Mouse (Mus musculus) forebrain, postnatal 0 days (tissue): ENCODE data around the gene Exoc4. TPM values are rescaled to one million over a fixed set of nuclear protein-coding genes. Genes with fewer than 3 reads are reported as not detected.
A peak's percentile ranks its signal among the peaks of the same experiment; 100 is the strongest.

Experiments
- ATAC-seq: fragments of 200-750 bp; cut with Nextera tagmentation; 2 replicates; pipeline ENCODE4 v1.8.0; 2017; ENCODE audit warnings: mild to moderate bottlenecking, moderate library complexity
- DNase-seq: peaks from one replicate; pipeline ENCODE4 v3.0.0-alpha.2; 2015
- H3K27ac ChIP-seq: fragments of 300-500 bp; sonication (generic); 2 replicates; pipeline ENCODE4 v1.5.1; 2014; ENCODE audit warnings: low read depth, mild to moderate bottlenecking, antibody characterized with exemption, low read length, moderate library complexity, mixed read lengths
- H3K27me3 ChIP-seq: fragments of 300-500 bp; sonication (generic); 2 replicates; pipeline ENCODE4 v1.6.1; 2014; ENCODE audit warnings: mild to moderate bottlenecking, low read length, mixed read lengths; ENCODE audit not compliant: insufficient read depth
- H3K36me3 ChIP-seq: fragments of 300-500 bp; sonication (generic); 2 replicates; pipeline ENCODE4 v1.6.1; 2014; ENCODE audit warnings: mild to moderate bottlenecking, moderate library complexity; ENCODE audit not compliant: insufficient read depth
- H3K4me1 ChIP-seq: fragments of 300-500 bp; sonication (generic); 2 replicates; pipeline ENCODE4 v1.6.1; 2014; ENCODE audit warnings: antibody characterized with exemption; ENCODE audit not compliant: insufficient read depth
- H3K4me2 ChIP-seq: fragments of 300-500 bp; sonication (generic); 2 replicates; pipeline ENCODE4 v1.6.1; 2014; ENCODE audit warnings: low read depth, mild to moderate bottlenecking, moderate library complexity
- H3K4me3 ChIP-seq: fragments of 300-500 bp; sonication (generic); 2 replicates; pipeline ENCODE4 v1.5.1; 2014; ENCODE audit warnings: low read depth, low read length, mixed read lengths
- H3K9ac ChIP-seq: fragments of 300-500 bp; sonication (generic); 2 replicates; pipeline ENCODE4 v1.6.1; 2014; ENCODE audit warnings: mild to moderate bottlenecking
- H3K9me3 ChIP-seq: fragments of 300-500 bp; sonication (generic); 2 replicates; pipeline ENCODE4 v1.6.1; 2016; ENCODE audit warnings: low read length
- CTCF ChIP-seq: sonication (generic); IDR thresholded peaks from 2 replicates; pipeline ENCODE4 v1.5.1; 2016; ENCODE audit warnings: antibody characterized with exemption, control low read depth, low read depth
- WGBS: fragments of 180-500 bp; shearing (Covaris S2); extraction: QIAGEN DNeasy Blood & Tissue Kit; methylation state at CpG from one replicate; pipeline ENCODE4 v1.1.7; 2014; 5-methylcytosine and 5-hydroxymethylcytosine counted together
- polyA plus RNA-seq: library from polyadenylated mRNA; unstranded; fragments of >200 nt; fragmentation: Nextera tagmentation; extraction: Ambion mirVana; gene quantifications from 2 replicates; pipeline ENCODE4 v1.2.1, GENCODE M21; 2015
- total RNA-seq: library from RNA; depleted of rRNA; stranded (reverse); fragments of >200 nt; gene quantifications from 2 replicates; pipeline ENCODE4 v1.2.3, GENCODE M21; 2014

Gene Exoc4
- total and polyA plus RNA-seq, 2 experiments from 2014 or later: 29.0 to 90.9 TPM

- no peak overlapping the region for H3K4me2 ChIP-seq
- no peaks in the 10 kb centered on the region for H3K36me3 ChIP-seq
- TF ChIP-seq CTCF: no peak
- DNase-seq (no peak), ATAC-seq (no peak)
- H3K9me3 ChIP-seq: no peaks in the 10 kb centered on the region
- no peaks in the 10 kb centered on the region for H3K4me1 ChIP-seq
- no peaks in the 10 kb centered on the region for H3K27me3 ChIP-seq
- no peak overlapping the region for H3K27ac ChIP-seq
- no peak overlapping the region for H3K4me3 ChIP-seq
- H3K9ac ChIP-seq: no peak overlapping the region
Measured at GRCm38 (mm10) chr6:33497348-33497747, 248.5 kb downstream of the Exoc4 start.

GRCm38 (mm10) chr6:33502388-33502787, 253.5 kb downstream of the Exoc4 start:
- Histone ChIP-seq H3K9ac (no peak overlapping the region), H3K36me3 (no peaks in the 10 kb centered on the region), H3K27me3 (no peaks in the 10 kb centered on the region), H3K4me1 (no peaks in the 10 kb centered on the region), H3K4me3 (no peak overlapping the region), H3K27ac (no peak overlapping the region), H3K4me2 (no peak overlapping the region), H3K9me3 (no peaks in the 10 kb centered on the region)
- 66% methylated on average over 4 of the region's 4 CpGs for WGBS
- ATAC-seq (no peak), DNase-seq (no peak)
- TF ChIP-seq CTCF: no peak

- TF ChIP-seq CTCF: no peak
- H3K27me3 ChIP-seq: no peaks in the 10 kb centered on the region
Measured at GRCm38 (mm10) chr6:33503381-33503780, 254.5 kb downstream of the Exoc4 start.

GRCm38 (mm10) chr6:33507134-33507533, 258.2 kb downstream of the Exoc4 start:
- Histone ChIP-seq H3K4me3 (no peak overlapping the region), H3K27ac (no peak overlapping the region), H3K9me3 (no peaks in the 10 kb centered on the region), H3K36me3 (no peaks in the 10 kb centered on the region), H3K27me3 (no peaks in the 10 kb centered on the region), H3K4me1 (no peaks in the 10 kb centered on the region), H3K4me2 (no peak overlapping the region), H3K9ac (no peak overlapping the region)
- no peak for TF ChIP-seq CTCF
- DNase-seq: peak; percentile 62
- no peak for ATAC-seq

More at GRCm38 (mm10) chr6:33503381-33503780, 254.5 kb downstream of the Exoc4 start:
- H3K27ac ChIP-seq: no peak overlapping the region
- no peak overlapping the region for H3K4me2 ChIP-seq
- H3K9ac ChIP-seq: no peak overlapping the region
- no peaks in the 10 kb centered on the region for H3K9me3 ChIP-seq
- WGBS: 86% methylated on average over 3 of the region's 3 CpGs
- ATAC-seq (no peak), DNase-seq (no peak)
- no peak overlapping the region for H3K4me3 ChIP-seq
- H3K4me1 ChIP-seq: no peaks in the 10 kb centered on the region
- no peaks in the 10 kb centered on the region for H3K36me3 ChIP-seq

GRCm38 (mm10) chr6:33515391-33515790, 266.5 kb downstream of the Exoc4 start:
- H3K4me2 ChIP-seq: no peak overlapping the region
- no peaks in the 10 kb centered on the region for H3K36me3 ChIP-seq
- WGBS: 28% methylated on average over 4 of the region's 4 CpGs
- no peak overlapping the region for H3K4me3 ChIP-seq
- H3K9me3 ChIP-seq: no peaks in the 10 kb centered on the region
- ATAC-seq: no peak
- no peaks in the 10 kb centered on the region for H3K27me3 ChIP-seq
- H3K9ac ChIP-seq: no peak overlapping the region
- no peak overlapping the region for H3K27ac ChIP-seq
- TF ChIP-seq CTCF: no peak
- no peaks in the 10 kb centered on the region; the same call in 1 of the 2 replicates for H3K4me1 ChIP-seq
- DNase-seq: no peak

GRCm38 (mm10) chr6:33516798-33517197, 267.9 kb downstream of the Exoc4 start:
- H3K4me2 ChIP-seq: no peak overlapping the region
- ATAC-seq (no peak), DNase-seq (no peak)
- TF ChIP-seq CTCF: no peak
- no peaks in the 10 kb centered on the region for H3K9me3 ChIP-seq
- H3K27me3 ChIP-seq: no peaks in the 10 kb centered on the region
- no peaks in the 10 kb centered on the region; the same call in 1 of the 2 replicates for H3K4me1 ChIP-seq
- no peaks in the 10 kb centered on the region for H3K36me3 ChIP-seq
- no peak overlapping the region for H3K4me3 ChIP-seq
- 88% methylated on average over 6 of the region's 6 CpGs for WGBS
- H3K27ac ChIP-seq: 0 out of 2 replicates have a peak overlapping the region, but pooled peaks have one; percentile 29
- H3K9ac ChIP-seq: no peak overlapping the region

GRCm38 (mm10) chr6:33517890-33518410, 269.1 kb downstream of the Exoc4 start:
- Histone ChIP-seq H3K4me1 (no peaks in the 10 kb centered on the region; the same call in 1 of the 2 replicates), H3K9me3 (no peaks in the 10 kb centered on the region), H3K9ac (no peak overlapping the region), H3K27ac (no peak overlapping the region), H3K4me2 (no peak overlapping the region), H3K4me3 (no peak overlapping the region), H3K27me3 (no peaks in the 10 kb centered on the region), H3K36me3 (no peaks in the 10 kb centered on the region)
- no peak for TF ChIP-seq CTCF
- ATAC-seq: no peak; the same call in 1 of the 2 replicates
- WGBS: 40% methylated on average over 5 of the region's 5 CpGs
- no peak for DNase-seq
